In genomic region chr12:21090168-21090567, GRCm38 (mm10) we compare ENCODE assay signal across 8 mouse cellular contexts.
DNase-seq lines count a peak whose midpoint lies in the region; ATAC-seq and TF ChIP-seq lines count a peak whose summit lies in the region.
"Not testable (repeated sequence)": the region's sequence is repeated elsewhere in the genome, so short reads cannot be mapped to it uniquely, and the experiment has no call there.

No protein-coding gene starts in this region.

- TF ChIP-seq EP300 in CH12.LX (IDR thresholded peaks at IDR 0.05; ENCODE audit: low read length); heart, adult 2 months (IDR thresholded peaks at IDR 0.05; ENCODE audit: insufficient read depth, low read depth, low read length): not testable (repeated sequence)

- DNase-seq in 3T3-L1 (ENCODE audit: low read depth, low spot score), result peak; percentile 33
- peak; percentile 20 for DNase-seq in CH12.LX (ENCODE audit: extremely low read depth)
- peak; percentile 33 for DNase-seq in ZHBTc4 (ENCODE audit: low read depth, low spot score)
- DNase-seq in heart, adult 2 months, result not testable (repeated sequence)
- DNase-seq in kidney, postnatal 4 days, result peak; percentile 8 to 9
- peak; percentile 38 for DNase-seq in lung, embryonic 14.5 days
- peak; percentile 12 for DNase-seq in retina, embryonic 14.5 days (ENCODE audit: low spot score)
- DNase-seq in thymus, postnatal 0 days (ENCODE audit: low spot score), result peak; percentile 57

- H3K9me3 ChIP-seq in CH12.LX (replicated peaks; ENCODE audit: low read length); lung, embryonic 14.5 days (ENCODE audit: low read depth, low read length): not testable (repeated sequence)

- 72% methylated on average over 1 of the region's 1 CpGs for WGBS in heart, adult 2 months
- 19% methylated on average over 1 of the region's 1 CpGs for WGBS in lung, embryonic 14.5 days

- TF ChIP-seq CTCF in CH12.LX (conservative IDR thresholded peaks at IDR 0.05 in 1 of 2, IDR thresholded peaks at IDR 0.05 in 1 of 2; ENCODE audit: low read depth in 2 of 2, low read length in 2 of 2), result peak in 1 of 2 experiments; percentile 53; a peak in 2 of 4 replicates
- TF ChIP-seq CTCF in heart, adult 2 months (IDR thresholded peaks at IDR 0.05), result peak; percentile 10; the same call in 1 of the 2 replicates
- peak; percentile 20; the same call in 1 of the 2 replicates for TF ChIP-seq CTCF in lung, embryonic 14.5 days (IDR thresholded peaks at IDR 0.05; ENCODE audit: low read depth)

- not testable (repeated sequence) for H3K27me3 ChIP-seq in CH12.LX (replicated peaks); heart, adult 2 months (ENCODE audit: control insufficient read depth, insufficient read depth, low read length); lung, embryonic 14.5 days (ENCODE audit: insufficient read depth, low read length)

- H3K36me3 ChIP-seq in CH12.LX (replicated peaks in 1 of 2; ENCODE audit: control insufficient read depth in 1 of 2, insufficient read depth in 1 of 2, low read length in 1 of 2); heart, adult 2 months (ENCODE audit: control insufficient read depth, insufficient read depth, low read length); lung, embryonic 14.5 days (ENCODE audit: insufficient read depth): not testable (repeated sequence)

- H3K79me2 ChIP-seq in CH12.LX (replicated peaks; ENCODE audit: control insufficient read depth, extremely low read depth, insufficient read depth, poor library complexity, severe bottlenecking); heart, adult 2 months (replicated peaks; ENCODE audit: control insufficient read depth, insufficient read depth, low read length): not testable (repeated sequence)

- dilution Hi-C loops in CH12.LX (cut with MboI; ENCODE audit: extremely low pct_ligation_motif_present, extremely low pct_unique_long_range_greater_than_20kb, low sequenced_read_pairs), result not testable (repeated sequence)

- peak; percentile 3 for TF ChIP-seq RAD21 in CH12.LX (IDR thresholded peaks at IDR 0.05; ENCODE audit: low read depth, low read length)

- H3K4me2 ChIP-seq in CH12.LX (ENCODE audit: insufficient read depth, low read depth, poor library complexity, severe bottlenecking); lung, embryonic 14.5 days: not testable (repeated sequence)

- not testable (repeated sequence) for H3K9ac ChIP-seq in CH12.LX (ENCODE audit: insufficient read depth, low read depth); heart, adult 2 months (ENCODE audit: low read depth, low read length); lung, embryonic 14.5 days

- H3K27ac ChIP-seq in CH12.LX (ENCODE audit: insufficient read depth, low read depth); heart, adult 2 months; lung, embryonic 14.5 days (ENCODE audit: low read depth): not testable (repeated sequence)

- not testable (repeated sequence) for ATAC-seq in lung, embryonic 14.5 days (ENCODE audit: insufficient read depth)

- H3K4me3 ChIP-seq in CH12.LX (replicated peaks in 1 of 3; ENCODE audit: low read depth in 2 of 3, low read length in 2 of 3, poor library complexity in 1 of 3); heart, adult 2 months; lung, embryonic 14.5 days (ENCODE audit: low read depth, low read length): not testable (repeated sequence)

- not testable (repeated sequence) for H3K4me1 ChIP-seq in CH12.LX (ENCODE audit: control insufficient read depth in 1 of 2, insufficient read depth in 2 of 2); heart, adult 2 months (ENCODE audit: control insufficient read depth, insufficient read depth, low read length); lung, embryonic 14.5 days (ENCODE audit: insufficient read depth)

- in situ Hi-C loops in CH12.LX (cut with MboI; ENCODE audit: low pct_ligation_motif_present, low pct_unique_long_range_greater_than_20kb, low sequenced_read_pairs), result loop anchor here (25.0 kb wide), 1 partner anchor 172 kb away; no protein-coding TSS in a partner anchor

- TF ChIP-seq POLR2A in CH12.LX (IDR thresholded peaks at IDR 0.05; ENCODE audit: low read depth, low read length); heart, adult 2 months (IDR thresholded peaks at IDR 0.05; ENCODE audit: insufficient read depth, low read depth, low read length): not testable (repeated sequence)

- intact Hi-C loops in heart, adult 2 months (cut with DNase I), result not testable (repeated sequence)

TF ChIP-seq in CH12.LX, 34 proteins besides CTCF, POLR2A, EP300 and RAD21:
- peak; percentile 30; the same call in 1 of the 2 replicates for TF ChIP-seq SMC3 (IDR thresholded peaks at IDR 0.05; ENCODE audit: low read depth, low read length)
